Mouse (Mus musculus) myocyte (in vitro differentiated cells): Measurements from ENCODE around the gene Glrx. TPM values are rescaled to one million over a fixed set of nuclear protein-coding genes. Genes with fewer than 3 reads are reported as not detected.
"Not testable (repeated sequence)": the region's sequence is repeated elsewhere in the genome, so short reads cannot be mapped to it uniquely, and the experiment has no call there.

Experiments used
- H3K27me3 ChIP-seq: one replicate; pipeline ENCODE4 v1.6.1; 2011; ENCODE audit not compliant: control insufficient read depth, insufficient read depth, insufficient read length
- H3K36me3 ChIP-seq: one replicate; pipeline ENCODE4 v1.6.1; 2011; ENCODE audit not compliant: control insufficient read depth, insufficient read depth
- H3K4me2 ChIP-seq: one replicate; pipeline ENCODE4 v1.6.1; 2011; ENCODE audit warnings: low read depth, control low read depth
- H3K4me3 ChIP-seq: one replicate; pipeline ENCODE4 v1.5.1; 2011; ENCODE audit warnings: mild to moderate bottlenecking, control low read depth, moderate library complexity
- H3K79me2 ChIP-seq: one replicate; pipeline ENCODE4 v1.6.1; 2011; ENCODE audit not compliant: control insufficient read depth, insufficient read depth
- H3ac ChIP-seq: one replicate; pipeline ENCODE4 v1.6.1; 2011; ENCODE audit not compliant: control insufficient read depth, insufficient read length
- CEBPB ChIP-seq: IDR thresholded peaks from 2 replicates; pipeline ENCODE4 v1.6.1; 2011; ENCODE audit warnings: mild to moderate bottlenecking, moderate library complexity; ENCODE audit not compliant: poor library complexity, insufficient read depth, severe bottlenecking
- E2F4 ChIP-seq: IDR thresholded peaks from one replicate; pipeline ENCODE4 v1.6.1; 2011; ENCODE audit warnings: mild to moderate bottlenecking, control low read depth, moderate library complexity; ENCODE audit not compliant: insufficient read depth
- MAX ChIP-seq: IDR thresholded peaks from one replicate; pipeline ENCODE4 v1.6.1; 2011; ENCODE audit warnings: low read depth, mild to moderate bottlenecking, control low read depth
- MYOD1 ChIP-seq, 3 experiments: IDR thresholded peaks; one replicate each; pipeline ENCODE4 v1.6.1; 2011; ENCODE audit warnings: control low read depth in 2 of 3, low read depth in 2 of 3, mild to moderate bottlenecking in 2 of 3, moderate library complexity in 1 of 3; ENCODE audit not compliant: insufficient read length in 2 of 3, control insufficient read depth in 1 of 3
- MYOG ChIP-seq, 3 experiments: IDR thresholded peaks; one replicate each; pipeline ENCODE4 v1.6.1; 2011; ENCODE audit warnings: control low read depth in 2 of 3, low read depth in 2 of 3, mild to moderate bottlenecking in 2 of 3; ENCODE audit not compliant: insufficient read length in 2 of 3, control insufficient read depth in 1 of 3, insufficient read depth in 1 of 3
- POLR2A ChIP-seq: IDR thresholded peaks from one replicate; pipeline ENCODE4 v1.6.1; 2011; ENCODE audit warnings: low read depth, mild to moderate bottlenecking, control low read depth, moderate library complexity; ENCODE audit not compliant: insufficient read length
- POLR2AphosphoS2 ChIP-seq: IDR thresholded peaks from one replicate; pipeline ENCODE4 v1.6.1; 2011; ENCODE audit warnings: low read depth, control low read depth; ENCODE audit not compliant: insufficient read length
- REST ChIP-seq: IDR thresholded peaks from one replicate; pipeline ENCODE4 v1.6.1; 2011; ENCODE audit warnings: mild to moderate bottlenecking, control low read depth, moderate library complexity; ENCODE audit not compliant: insufficient read depth, insufficient read length
- SRF ChIP-seq: IDR thresholded peaks from one replicate; pipeline ENCODE4 v1.6.1; 2011; ENCODE audit warnings: low read depth; ENCODE audit not compliant: control insufficient read depth, insufficient read length
- TCF12 ChIP-seq: IDR thresholded peaks from one replicate; pipeline ENCODE4 v1.6.1; 2011; ENCODE audit warnings: mild to moderate bottlenecking, control low read depth; ENCODE audit not compliant: poor library complexity, insufficient read depth, severe bottlenecking
- TCF3 ChIP-seq: IDR thresholded peaks from one replicate; pipeline ENCODE4 v1.6.1; 2011; ENCODE audit warnings: low read depth, control low read depth; ENCODE audit not compliant: insufficient read length
- USF1 ChIP-seq: IDR thresholded peaks from one replicate; pipeline ENCODE4 v1.6.1; 2011; ENCODE audit warnings: low read depth, mild to moderate bottlenecking, control low read depth, moderate library complexity
- polyA plus RNA-seq: library from polyadenylated mRNA; unstranded; fragments of >200 nt; fragmentation: generic; extraction: Trizol; gene quantifications from one replicate; pipeline ENCODE4 v1.2.1, GENCODE M21; 2012; ENCODE audit warnings: missing spikeins

Glrx gene
- polyA plus RNA-seq, 1 experiment: 27.5 TPM

DNA sequence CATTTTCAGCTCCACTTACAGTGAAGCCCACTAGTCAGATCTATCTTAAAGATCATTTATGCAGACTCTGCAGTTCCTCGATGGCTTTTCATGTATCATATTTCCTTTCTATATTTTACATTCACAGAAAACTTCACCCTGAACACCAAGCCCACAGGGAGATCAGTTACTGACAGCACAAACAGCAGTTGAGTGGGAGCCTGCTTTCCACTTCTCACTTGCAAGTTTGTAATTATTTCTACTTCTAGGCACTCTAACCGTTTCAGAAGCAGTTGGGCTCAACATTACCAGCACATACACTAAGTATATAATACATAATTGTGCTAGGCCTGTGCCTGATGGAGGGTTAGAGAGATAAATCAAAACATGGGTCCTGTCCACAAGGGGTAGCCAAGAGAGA is 28.2 kb downstream of the Glrx start:
- Histone ChIP-seq H3K79me2 (no peaks in the 10 kb centered on the region), H3ac (no peak overlapping the region), H3K27me3 (no peaks in the 10 kb centered on the region), H3K4me3 (no peak overlapping the region), H3K4me2 (no peak overlapping the region), H3K36me3 (peaks cover 7% of the 10 kb centered on the region)
- TF ChIP-seq POLR2AphosphoS2: no peak
- TF ChIP-seq MYOD1 (IDR thresholded peaks at IDR 0.05; ENCODE audit: control insufficient read depth in 1 of 3, insufficient read length in 2 of 3, low read depth in 2 of 3): no peak
- no peak for TF ChIP-seq POLR2A
- TF ChIP-seq SRF: no peak
- no peak for TF ChIP-seq E2F4
- no peak for TF ChIP-seq MYOG (IDR thresholded peaks at IDR 0.05; ENCODE audit: control insufficient read depth in 1 of 3, insufficient read depth in 1 of 3, insufficient read length in 2 of 3, low read depth in 2 of 3)

DNA sequence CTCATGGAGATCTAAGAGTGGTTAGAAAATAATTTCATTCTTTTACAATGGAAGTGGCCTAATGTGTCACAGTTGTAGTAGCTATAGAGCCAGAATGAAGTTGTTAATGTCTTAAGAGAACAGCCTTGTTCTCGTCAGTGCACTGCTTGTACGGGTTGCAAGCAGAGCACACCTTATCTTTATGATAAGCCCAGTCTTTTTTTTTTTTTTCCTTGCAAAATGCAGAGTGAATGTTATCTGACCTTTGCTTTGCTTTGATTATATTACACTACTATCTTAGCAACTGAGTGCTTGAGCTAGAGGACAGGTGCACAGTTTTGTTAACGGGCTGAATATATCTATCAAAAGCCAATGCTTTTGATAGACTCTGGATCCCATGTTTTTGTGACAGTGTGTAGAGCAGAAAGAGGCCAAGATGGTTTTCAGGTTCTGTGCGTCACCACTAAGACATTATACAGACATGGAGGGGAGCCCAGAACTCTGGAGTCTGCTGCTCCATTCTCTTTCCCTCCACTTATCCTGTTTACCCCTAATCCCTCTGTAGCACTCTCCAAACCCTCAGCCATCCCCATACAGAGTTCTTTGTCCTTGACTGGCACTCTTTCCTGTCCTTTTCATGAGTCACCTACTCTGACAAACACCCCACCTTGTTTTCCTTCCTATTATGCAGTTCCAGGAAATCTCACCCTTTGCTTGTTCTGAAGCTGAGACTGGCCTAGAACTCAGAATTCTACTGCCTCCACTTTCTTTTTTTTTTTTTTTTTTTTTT is 35.1 kb downstream of the Glrx start:
- H3K27me3 ChIP-seq: no peaks in the 10 kb centered on the region
- no peak overlapping the region for H3ac ChIP-seq
- no peak overlapping the region for H3K4me2 ChIP-seq
- peaks cover 7% of the 10 kb centered on the region for H3K36me3 ChIP-seq
- no peak for TF ChIP-seq MYOG (IDR thresholded peaks at IDR 0.05; ENCODE audit: control insufficient read depth in 1 of 3, insufficient read depth in 1 of 3, insufficient read length in 2 of 3, low read depth in 2 of 3)
- TF ChIP-seq TCF3: no peak
- TF ChIP-seq MAX: no peak
- H3K79me2 ChIP-seq: no peaks in the 10 kb centered on the region
- no peak overlapping the region for H3K4me3 ChIP-seq

DNA sequence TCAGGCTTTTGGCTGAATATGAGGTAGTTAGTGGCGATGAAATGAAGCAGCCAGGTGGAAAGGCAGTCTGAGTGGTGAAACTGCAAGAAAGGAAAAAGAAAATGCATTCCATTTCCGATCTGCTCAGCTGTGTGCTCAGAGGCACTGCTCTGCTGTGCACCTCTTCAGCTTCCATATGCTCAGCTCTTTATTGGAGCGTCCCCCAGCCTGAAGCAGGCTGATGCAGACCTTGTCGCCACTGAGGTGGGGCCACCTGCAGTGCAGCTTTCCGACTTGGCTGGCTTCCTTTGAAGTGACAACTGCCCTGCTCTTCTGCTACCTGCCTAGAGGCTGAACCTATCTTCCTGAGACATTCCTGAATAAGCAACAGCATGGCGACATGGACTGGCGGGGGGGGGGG is 36.5 kb downstream of the Glrx start:
- H3ac ChIP-seq, H3K36me3 ChIP-seq, H3K79me2 ChIP-seq, H3K4me3 ChIP-seq, H3K27me3 ChIP-seq, H3K4me2 ChIP-seq: not testable (repeated sequence)

DNA sequence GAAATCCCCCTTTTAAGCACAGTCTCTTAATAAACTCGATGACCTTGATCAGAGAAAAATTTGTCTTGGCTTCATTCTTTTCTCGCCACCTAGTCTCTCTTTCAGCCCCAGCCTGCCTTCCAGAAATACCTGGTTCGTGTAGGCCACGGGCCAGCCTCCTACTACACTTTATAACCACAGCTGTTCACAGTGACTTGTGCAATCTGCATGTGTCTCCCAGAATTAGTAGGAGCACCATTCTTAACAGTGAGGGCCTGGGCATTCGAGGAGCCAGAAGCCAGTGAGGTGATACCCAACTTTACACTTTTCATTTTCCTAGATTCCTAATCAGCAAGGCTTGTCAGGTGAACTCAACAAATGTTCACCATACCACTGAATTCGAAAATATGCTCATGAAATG is 36.9 kb downstream of the Glrx start:
- H3K4me3 ChIP-seq: no peak overlapping the region
- no peak overlapping the region for H3ac ChIP-seq
- H3K27me3 ChIP-seq: no peaks in the 10 kb centered on the region
- no peak for TF ChIP-seq MAX
- no peak for TF ChIP-seq POLR2AphosphoS2
- peak in 2 of 3 experiments; percentile 7 to 60 for TF ChIP-seq MYOD1 (IDR thresholded peaks at IDR 0.05; ENCODE audit: control insufficient read depth in 1 of 3, insufficient read length in 2 of 3, low read depth in 2 of 3)
- TF ChIP-seq MYOG (IDR thresholded peaks at IDR 0.05; ENCODE audit: control insufficient read depth in 1 of 3, insufficient read depth in 1 of 3, insufficient read length in 2 of 3, low read depth in 2 of 3): peak in 1 of 3 experiments; percentile 35
- peak; percentile 67 for TF ChIP-seq CEBPB
- H3K4me2 ChIP-seq: no peak overlapping the region
- no peaks in the 10 kb centered on the region for H3K36me3 ChIP-seq
- H3K79me2 ChIP-seq: no peaks in the 10 kb centered on the region

DNA sequence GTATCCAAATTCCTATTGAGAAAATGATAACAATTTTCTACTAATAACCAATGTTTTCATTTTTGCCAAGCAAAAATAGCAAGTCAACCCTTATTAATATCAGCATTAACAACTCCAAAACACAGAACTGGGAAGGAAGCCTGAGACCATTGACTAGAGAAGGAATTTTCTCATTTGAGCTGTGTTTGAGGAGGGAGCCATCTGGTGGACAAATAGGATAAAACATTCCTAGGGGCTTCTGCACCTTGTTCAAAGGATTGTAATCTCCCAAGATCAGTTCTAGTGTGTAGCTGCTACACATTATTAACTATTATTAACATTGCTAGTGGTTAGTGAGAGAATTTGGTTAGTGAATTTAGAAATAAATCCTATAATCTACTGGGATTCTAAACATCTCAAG is 38.2 kb downstream of the Glrx start:
- Histone ChIP-seq H3K4me2 (no peak overlapping the region), H3ac (no peak overlapping the region), H3K4me3 (no peak overlapping the region), H3K27me3 (no peaks in the 10 kb centered on the region), H3K79me2 (no peaks in the 10 kb centered on the region), H3K36me3 (no peaks in the 10 kb centered on the region)
- no peak for TF ChIP-seq MYOG (IDR thresholded peaks at IDR 0.05; ENCODE audit: control insufficient read depth in 1 of 3, insufficient read depth in 1 of 3, insufficient read length in 2 of 3, low read depth in 2 of 3)
- no peak for TF ChIP-seq USF1
- no peak for TF ChIP-seq TCF12
- TF ChIP-seq POLR2AphosphoS2: no peak
- TF ChIP-seq CEBPB: no peak
- TF ChIP-seq MAX: no peak
- no peak for TF ChIP-seq E2F4
- TF ChIP-seq MYOD1 (IDR thresholded peaks at IDR 0.05; ENCODE audit: control insufficient read depth in 1 of 3, insufficient read length in 2 of 3, low read depth in 2 of 3): no peak
- TF ChIP-seq TCF3: no peak
- no peak for TF ChIP-seq SRF
- TF ChIP-seq REST: no peak
- TF ChIP-seq POLR2A: no peak

DNA sequence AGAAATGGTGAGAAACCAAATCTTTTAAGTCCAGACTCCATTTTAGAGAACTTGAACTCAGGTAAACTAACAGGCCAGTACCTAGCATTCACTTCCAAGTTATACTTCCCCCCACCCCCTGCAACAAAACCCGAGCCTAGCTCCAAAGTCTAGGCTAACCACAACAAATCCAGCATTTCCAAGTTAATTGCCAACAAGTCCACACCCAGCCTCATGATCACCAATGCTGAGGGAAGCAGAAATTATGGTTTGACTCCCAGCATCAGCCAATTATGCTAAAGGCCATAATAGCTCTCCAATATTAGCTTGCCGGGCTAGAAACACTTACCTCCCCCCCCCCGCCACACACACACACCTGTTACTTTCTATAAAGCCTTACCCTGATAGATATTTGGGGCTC is 40.1 kb downstream of the Glrx start:
- Histone ChIP-seq H3K36me3 (peaks cover 7% of the 10 kb centered on the region), H3K79me2 (no peaks in the 10 kb centered on the region), H3ac (no peak overlapping the region), H3K27me3 (no peaks in the 10 kb centered on the region), H3K4me2 (no peak overlapping the region), H3K4me3 (no peak overlapping the region)
- TF ChIP-seq TCF3 (no peak), REST (no peak), MYOG (IDR thresholded peaks at IDR 0.05; ENCODE audit: control insufficient read depth in 1 of 3, insufficient read depth in 1 of 3, insufficient read length in 2 of 3, low read depth in 2 of 3) (no peak), CEBPB (no peak), POLR2A (no peak), E2F4 (no peak), POLR2AphosphoS2 (no peak), MYOD1 (IDR thresholded peaks at IDR 0.05; ENCODE audit: control insufficient read depth in 1 of 3, insufficient read length in 2 of 3, low read depth in 2 of 3) (no peak), USF1 (no peak), MAX (no peak), SRF (no peak), TCF12 (no peak)
